Mouse (Mus musculus): Measurements from ENCODE around the gene Cadm3. TPM values are rescaled to one million over a fixed set of nuclear protein-coding genes. Genes with fewer than 3 reads are reported as not detected.

The Cadm3 gene
- 10 to 100 TPM; 28.7 to 33.7 TPM for total RNA-seq (2021)
- long read RNA-seq, experiment 1, partial matches to known transcripts = 0 of 2 reads
- long read RNA-seq, experiment 1, other reads (novel, unspliced or antisense) = 2 of 2 reads
- long read RNA-seq, experiment 2, partial matches to known transcripts = 0 of 2 reads
- long read RNA-seq, experiment 2, other reads (novel, unspliced or antisense) = 2 of 2 reads

DNA sequence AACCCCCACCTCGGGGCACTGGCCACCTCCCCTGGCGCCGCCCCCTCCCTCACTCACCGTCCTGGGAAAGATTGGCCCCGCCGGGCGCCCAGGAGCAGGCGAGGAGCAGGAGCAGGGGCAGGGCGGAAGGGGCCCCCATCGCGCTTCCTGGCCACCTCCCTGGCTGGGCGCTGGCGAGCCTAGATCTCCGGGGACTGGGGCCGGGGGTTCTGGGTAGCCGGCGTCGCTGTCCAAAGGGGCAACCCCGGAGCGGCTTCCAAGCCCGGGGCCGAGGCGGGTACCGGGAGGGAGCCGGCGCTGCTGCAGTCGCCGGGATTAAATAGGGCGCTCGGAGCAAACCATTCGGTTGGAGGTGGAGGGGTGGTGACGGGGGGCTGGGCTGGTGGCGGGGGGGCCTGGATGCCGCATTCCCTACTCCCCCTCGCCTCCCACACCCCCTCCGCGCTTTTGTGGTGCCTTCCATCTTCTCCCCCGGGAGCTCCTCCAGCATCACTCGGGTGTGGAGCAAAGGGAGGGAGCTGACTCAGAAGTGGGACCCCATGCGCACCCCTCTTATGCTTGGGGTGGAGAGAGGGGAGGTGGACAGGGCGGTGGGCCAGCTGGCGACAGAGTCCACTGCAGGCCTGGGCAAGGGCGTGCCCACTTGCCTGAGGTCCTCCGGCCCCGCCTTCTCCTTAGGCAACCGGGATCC is at the start of gene Cadm3:
Gene Cadm3, minus strand, starts transcription at position 340 of the 691 bp plus-strand sequence.
- peak; percentile 19 for DNase-seq (ENCODE audit: low spot score in 2 of 2)

DNA sequence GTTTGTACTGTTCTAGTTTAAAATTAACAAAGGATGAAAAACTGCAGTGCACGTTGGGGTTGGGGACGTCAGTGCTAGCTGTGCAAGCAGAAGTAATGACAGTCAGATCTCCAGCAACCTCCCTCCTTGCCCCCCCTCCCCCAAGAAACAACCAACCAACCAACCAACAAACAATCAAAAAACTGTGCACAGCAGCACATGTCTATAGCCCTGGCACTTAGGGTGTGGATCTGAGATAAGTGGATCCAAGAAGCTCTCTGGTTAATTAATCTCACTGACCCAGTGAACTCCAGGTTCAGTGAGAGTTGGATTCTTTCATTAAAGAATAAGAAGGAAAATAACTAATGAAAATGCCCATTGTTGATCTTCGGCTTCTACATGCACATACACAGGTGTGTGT is 47.1 kb upstream of the Cadm3 start:
- DNase-seq (ENCODE audit: low spot score in 2 of 2) = no peak

DNA sequence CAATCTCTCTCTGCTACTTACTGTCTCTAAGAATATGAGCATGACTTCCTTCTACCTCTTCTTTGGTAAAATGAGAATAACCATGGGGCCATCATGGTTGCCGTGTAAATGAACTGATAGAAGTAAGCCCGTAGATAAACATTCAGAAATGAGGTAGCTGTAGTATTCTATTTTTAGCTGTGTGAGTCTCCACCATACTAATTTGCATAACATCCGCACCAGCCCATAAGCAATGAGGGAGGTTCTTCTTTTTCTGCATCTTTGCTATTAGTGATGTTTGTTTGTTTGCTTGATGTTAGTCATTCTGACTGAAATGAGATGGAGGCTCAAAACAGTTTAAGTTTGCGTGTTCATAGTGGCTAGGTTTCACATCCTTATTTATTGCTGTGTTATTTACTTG is 44.4 kb upstream of the Cadm3 start:
- DNase-seq (ENCODE audit: low spot score in 2 of 2) = no peak

DNA sequence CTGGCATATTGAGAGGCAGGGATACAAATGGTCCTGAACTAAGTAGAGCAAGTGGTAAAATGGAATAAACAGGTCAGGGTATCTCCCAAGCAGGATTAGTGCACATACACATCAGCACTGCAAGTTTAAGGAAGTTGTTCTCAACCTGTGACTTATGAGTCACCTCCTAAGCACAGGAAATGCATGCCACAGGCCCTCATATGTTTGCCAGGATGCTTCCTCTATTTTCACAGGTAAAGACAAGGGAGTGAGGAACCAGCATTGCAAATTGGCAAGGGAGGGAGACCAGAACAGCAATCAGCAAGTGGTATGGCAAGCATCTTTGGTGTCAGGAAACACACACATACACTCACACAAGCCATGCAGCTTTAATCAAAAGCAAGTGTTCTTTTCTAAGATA is 41.6 kb upstream of the Cadm3 start:
- no peak for DNase-seq (ENCODE audit: low spot score in 2 of 2)

DNA sequence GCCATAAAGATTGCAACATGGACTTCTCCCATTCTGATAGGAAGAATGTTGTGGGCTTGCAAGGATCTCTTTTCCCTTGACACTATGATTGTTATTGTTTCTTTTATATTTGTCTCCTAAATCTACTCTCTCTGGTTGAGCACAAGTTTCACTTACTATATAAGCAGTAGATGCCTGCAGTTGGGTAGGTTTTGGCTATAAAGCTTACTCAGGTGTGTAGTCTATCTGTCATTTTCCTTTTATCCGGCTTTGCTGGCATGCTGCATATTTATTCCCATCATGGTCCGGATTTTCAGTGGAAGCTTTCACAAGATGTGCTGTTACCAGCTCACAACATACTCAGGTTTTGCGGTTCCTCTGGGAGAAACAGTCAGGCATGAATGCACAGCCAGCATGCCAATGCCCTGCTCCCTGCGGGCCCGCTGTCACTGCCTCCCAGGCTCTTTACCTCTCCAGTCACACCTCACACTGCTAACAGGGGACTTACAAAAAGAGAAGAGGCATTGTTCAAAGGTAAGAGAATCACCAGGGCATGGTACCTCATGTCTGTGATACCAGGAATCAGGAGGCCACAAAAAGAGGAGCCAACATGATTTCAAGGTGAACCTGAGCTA is 37.3 kb upstream of the Cadm3 start:
- no peak for DNase-seq (ENCODE audit: low spot score in 2 of 2)

- peak; percentile 20 to 65 for DNase-seq (ENCODE audit: low spot score in 2 of 2)
Measured at GRCm38 (mm10) chr1:173398323-173398970, 31.0 kb upstream of the Cadm3 start.

DNA sequence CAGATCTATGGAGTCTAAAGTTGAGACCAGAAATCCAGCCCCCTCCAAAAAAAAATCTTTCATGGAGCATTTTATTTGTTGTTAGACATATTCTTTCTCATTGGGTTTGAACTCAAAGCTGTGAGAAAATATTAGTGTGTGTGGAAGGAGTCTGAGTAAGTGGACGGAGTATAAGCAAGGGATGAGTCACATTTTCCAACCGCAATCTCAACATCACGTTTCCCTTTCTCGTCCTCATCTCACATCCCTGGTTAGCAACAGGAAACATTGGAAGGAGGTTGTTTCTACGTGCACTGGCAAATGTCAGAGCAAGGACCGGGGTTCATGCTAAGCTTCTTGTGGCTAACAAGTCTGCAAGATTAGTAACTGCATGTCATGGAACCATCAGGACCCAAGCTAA is 24.3 kb upstream of the Cadm3 start:
- no peak for DNase-seq (ENCODE audit: low spot score in 2 of 2)

GRCm38 (mm10) chr1:173389901-173390401 is 22.5 kb upstream of the Cadm3 start:
- DNase-seq (ENCODE audit: low spot score in 2 of 2) = no peak

- DNase-seq (ENCODE audit: low spot score in 2 of 2) = no peak
Measured at GRCm38 (mm10) chr1:173389431-173389830, 21.9 kb upstream of the Cadm3 start.

GRCm38 (mm10) chr1:173381436-173381835 is 13.9 kb upstream of the Cadm3 start:
- DNase-seq (ENCODE audit: low spot score in 2 of 2) = no peak

DNA sequence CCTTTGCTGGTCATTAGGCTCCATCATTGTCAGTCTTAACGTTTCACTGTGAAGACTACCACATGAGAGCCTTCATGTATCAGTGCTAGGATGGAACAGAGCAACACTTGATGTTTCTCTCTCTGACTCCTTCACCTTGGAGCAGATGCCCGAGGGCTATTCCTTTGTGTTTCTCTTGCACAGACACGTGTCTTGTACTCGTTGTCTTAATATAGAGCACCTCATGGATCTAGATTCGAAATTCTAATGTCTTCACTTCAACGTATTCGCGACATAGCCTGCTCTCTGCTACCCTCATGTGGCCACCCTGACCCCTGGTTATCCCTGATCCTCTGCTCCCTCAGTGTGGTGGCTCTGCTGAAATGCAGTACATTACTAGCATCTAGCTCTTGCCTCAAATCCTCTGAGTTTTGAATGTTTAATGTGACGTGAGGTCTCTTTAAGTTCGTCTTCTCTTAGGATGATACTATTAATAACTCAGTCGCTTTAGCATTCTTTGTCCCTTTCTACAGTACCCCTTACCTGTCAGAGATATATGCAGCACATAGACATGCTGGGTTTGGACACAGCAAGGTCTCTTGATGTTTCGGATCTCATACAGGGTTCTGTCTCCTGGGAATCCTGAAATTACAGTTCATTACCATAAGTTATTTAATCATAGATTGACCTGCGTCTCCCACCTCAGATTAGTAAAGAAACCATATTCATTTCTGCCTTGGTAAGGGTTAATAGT is 10.1 kb upstream of the Cadm3 start:
- peak in 1 of 2 experiments; percentile 39 for DNase-seq (ENCODE audit: low spot score in 2 of 2)

DNA sequence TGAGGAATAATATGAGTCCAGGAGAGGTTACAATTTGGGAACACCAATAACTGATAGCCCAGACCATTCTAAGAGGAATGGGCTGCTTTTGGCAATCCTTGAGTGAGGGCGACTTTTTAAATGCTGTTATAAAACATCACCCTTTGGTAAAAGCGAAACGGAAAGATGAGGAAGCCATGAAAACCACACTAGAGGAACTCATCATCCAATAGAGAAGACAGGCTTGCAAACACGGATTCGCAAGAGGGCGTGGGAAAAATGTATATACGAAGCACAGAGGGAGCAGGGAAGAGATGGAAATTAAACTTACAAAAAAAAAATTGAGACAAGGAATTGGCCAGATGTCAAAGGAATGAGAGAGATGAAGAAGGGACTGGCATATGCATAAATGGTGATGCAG is 6.5 kb upstream of the Cadm3 start:
- no peak for DNase-seq (ENCODE audit: low spot score in 2 of 2)

DNA sequence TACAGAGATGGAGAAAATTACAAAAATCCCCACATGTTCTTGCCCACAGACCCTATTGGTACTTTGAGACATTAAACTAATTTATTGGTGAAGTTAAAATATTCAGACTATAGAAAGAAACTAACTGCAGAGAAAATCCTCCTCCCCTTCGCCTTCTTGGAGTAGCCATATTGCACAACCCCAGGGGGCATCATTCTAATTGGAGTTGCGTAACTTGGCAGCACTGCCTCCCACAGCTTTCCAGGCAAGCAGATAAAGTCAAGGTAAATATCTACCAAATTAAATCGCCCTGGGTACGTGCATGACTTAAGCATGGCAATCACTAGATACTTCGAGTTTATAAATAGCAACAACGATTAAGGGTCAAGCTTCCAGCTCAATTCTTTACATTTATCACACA is 4.1 kb upstream of the Cadm3 start:
- DNase-seq (ENCODE audit: low spot score in 2 of 2) = no peak

- DNase-seq (ENCODE audit: low spot score in 2 of 2) = no peak
Measured at GRCm38 (mm10) chr1:173370456-173370855, 3.0 kb upstream of the Cadm3 start.

- DNase-seq (ENCODE audit: low spot score in 2 of 2) = no peak
Measured at GRCm38 (mm10) chr1:173369611-173370010, 2.1 kb upstream of the Cadm3 start.

GRCm38 (mm10) chr1:173366701-173367355 is 667 bp downstream of the Cadm3 start:
- DNase-seq (ENCODE audit: low spot score in 2 of 2) = peak in 1 of 2 experiments; percentile 11

GRCm38 (mm10) chr1:173365970-173366409 is 1.5 kb downstream of the Cadm3 start:
- peak; percentile 11 to 23 for DNase-seq (ENCODE audit: low spot score in 2 of 2)

GRCm38 (mm10) chr1:173364125-173364800 is 3.2 kb downstream of the Cadm3 start:
- no peak for DNase-seq (ENCODE audit: low spot score in 2 of 2)

DNA sequence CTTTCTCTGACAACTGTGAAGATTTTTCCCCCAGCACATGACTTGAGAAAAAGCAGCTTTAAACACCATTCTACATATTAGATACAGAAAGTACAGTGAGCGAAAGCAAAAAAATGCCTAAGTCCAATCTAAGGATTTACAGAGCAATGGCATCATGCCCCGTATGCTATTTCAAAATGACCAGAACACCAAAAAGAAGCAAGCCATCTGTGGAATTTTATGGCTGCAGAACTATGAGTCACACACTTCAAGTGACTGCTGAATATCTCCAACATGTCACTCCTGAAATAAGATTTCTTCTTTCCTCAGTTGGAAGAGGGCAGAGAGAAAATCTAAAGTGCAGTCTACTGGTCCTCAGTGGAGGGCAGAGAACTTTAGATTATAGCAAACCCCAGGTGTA is 4.1 kb downstream of the Cadm3 start:
- no peak for DNase-seq (ENCODE audit: low spot score in 2 of 2)

- DNase-seq (ENCODE audit: low spot score in 2 of 2) = peak in 1 of 2 experiments; percentile 17
Measured at GRCm38 (mm10) chr1:173361651-173362050, 5.8 kb downstream of the Cadm3 start.

Measured in gastrocnemius, postnatal 4 days (tissue).